Mouse (Mus musculus) intestine, embryonic 15.5 days (tissue): Measurements from ENCODE around the gene 5730596B20Rik. TPM values are rescaled to one million over a fixed set of nuclear protein-coding genes. Genes with fewer than 3 reads are reported as not detected.

Experiments used
- ATAC-seq: fragments of 200-750 bp; cut with Nextera tagmentation; 2 replicates; pipeline ENCODE4 v1.8.0; 2017; ENCODE audit warnings: moderate TSS enrichment, moderate library complexity
- H3K27ac ChIP-seq: fragments of 300-500 bp; sonication (generic); 2 replicates; pipeline ENCODE4 v1.5.1; 2015; ENCODE audit warnings: mild to moderate bottlenecking, inconsistent platforms
- H3K27me3 ChIP-seq: fragments of 300-500 bp; sonication (generic); replicated peaks from 2 replicates; pipeline ENCODE4 v1.6.1; 2015; ENCODE audit warnings: inconsistent platforms
- H3K36me3 ChIP-seq: fragments of 300-500 bp; sonication (generic); 2 replicates; pipeline ENCODE4 v1.6.1; 2015; ENCODE audit warnings: inconsistent platforms
- H3K4me1 ChIP-seq: fragments of 300-500 bp; sonication (generic); replicated peaks from 2 replicates; pipeline ENCODE4 v1.6.1; 2015; ENCODE audit warnings: inconsistent platforms
- H3K4me2 ChIP-seq: fragments of 300-500 bp; sonication (generic); replicated peaks from 2 replicates; pipeline ENCODE4 v1.6.1; 2015; ENCODE audit warnings: mild to moderate bottlenecking, inconsistent platforms
- H3K4me3 ChIP-seq: fragments of 300-500 bp; sonication (generic); replicated peaks from 2 replicates; pipeline ENCODE4 v1.5.1; 2015; ENCODE audit warnings: inconsistent platforms
- H3K9ac ChIP-seq: fragments of 300-500 bp; sonication (generic); 2 replicates; pipeline ENCODE4 v1.6.1; 2015; ENCODE audit warnings: inconsistent platforms
- H3K9me3 ChIP-seq: fragments of 300-500 bp; sonication (generic); 2 replicates; pipeline ENCODE4 v1.6.1; 2016; ENCODE audit warnings: inconsistent platforms
- WGBS: fragments of 180-500 bp; shearing (Covaris S2); methylation state at CpG from one replicate; pipeline ENCODE4 v1.1.7; 2015; 5-methylcytosine and 5-hydroxymethylcytosine counted together
- polyA plus RNA-seq: library from polyadenylated mRNA; unstranded; fragments of >200 nt; fragmentation: Nextera tagmentation; extraction: Ambion mirVana; gene quantifications from 2 replicates; pipeline ENCODE4 v1.2.1, GENCODE M21; 2015

The 5730596B20Rik gene
- polyA plus RNA-seq, 1 experiment from 2014 or later, result 1.9 TPM

GRCm38 (mm10) chr6:52182793-52183192 is 5.5 kb downstream of the 5730596B20Rik start:
- WGBS, result 38% methylated on average over 1 of the region's 1 CpGs
- Histone ChIP-seq H3K36me3 (no peaks in the 10 kb centered on the region), H3K4me1 (peaks cover 46% of the 10 kb centered on the region), H3K9ac (no peak overlapping the region), H3K4me2 (peak overlapping the region; percentile 49; the same call in 1 of the 2 replicates), H3K4me3 (no peak overlapping the region), H3K27ac (peak overlapping the region; percentile 60), H3K9me3 (no peaks in the 10 kb centered on the region), H3K27me3 (no peaks in the 10 kb centered on the region)
- peak; percentile 40 for ATAC-seq

- peak; percentile 72 for ATAC-seq
- Histone ChIP-seq H3K9me3 (no peaks in the 10 kb centered on the region), H3K27ac (peak overlapping the region; percentile 60), H3K27me3 (no peaks in the 10 kb centered on the region), H3K4me1 (peaks cover 46% of the 10 kb centered on the region), H3K36me3 (no peaks in the 10 kb centered on the region), H3K4me3 (no peak overlapping the region), H3K4me2 (peak overlapping the region; percentile 49), H3K9ac (no peak overlapping the region)
- 25% methylated on average over 10 of the region's 10 CpGs for WGBS
Measured at GRCm38 (mm10) chr6:52183311-52184080, 6.2 kb downstream of the 5730596B20Rik start.

GRCm38 (mm10) chr6:52184668-52185067 is 7.4 kb downstream of the 5730596B20Rik start:
- WGBS, result 39% methylated on average over 6 of the region's 6 CpGs
- Histone ChIP-seq H3K4me3 (no peak overlapping the region), H3K36me3 (no peaks in the 10 kb centered on the region), H3K4me1 (peaks cover 53% of the 10 kb centered on the region), H3K27me3 (no peaks in the 10 kb centered on the region), H3K4me2 (peak overlapping the region; percentile 49; the same call in 1 of the 2 replicates), H3K9me3 (no peaks in the 10 kb centered on the region), H3K9ac (no peak overlapping the region), H3K27ac (peak overlapping the region; percentile 60; the same call in 1 of the 2 replicates)
- no peak for ATAC-seq

GRCm38 (mm10) chr6:52185222-52185621 is 7.9 kb downstream of the 5730596B20Rik start:
- Histone ChIP-seq H3K9ac (no peak overlapping the region; the same call in 1 of the 2 replicates), H3K4me3 (no peak overlapping the region), H3K4me2 (peak overlapping the region; percentile 49), H3K27me3 (no peaks in the 10 kb centered on the region), H3K27ac (0 out of 2 replicates have a peak overlapping the region, but pooled peaks have one; percentile 29), H3K36me3 (no peaks in the 10 kb centered on the region), H3K9me3 (no peaks in the 10 kb centered on the region), H3K4me1 (peaks cover 58% of the 10 kb centered on the region)
- WGBS, result 6% methylated on average over 19 of the region's 19 CpGs
- ATAC-seq, result no peak

GRCm38 (mm10) chr6:52185834-52186233 is 8.5 kb downstream of the 5730596B20Rik start:
- 37% methylated on average over 3 of the region's 3 CpGs for WGBS
- H3K4me1 ChIP-seq, result peaks cover 60% of the 10 kb centered on the region
- H3K9me3 ChIP-seq, result no peaks in the 10 kb centered on the region
- H3K27me3 ChIP-seq, result no peaks in the 10 kb centered on the region
- no peak overlapping the region for H3K4me3 ChIP-seq
- H3K4me2 ChIP-seq, result no peak overlapping the region
- no peak overlapping the region; the same call in 1 of the 2 replicates for H3K9ac ChIP-seq
- H3K27ac ChIP-seq, result no peak overlapping the region
- ATAC-seq, result no peak
- H3K36me3 ChIP-seq, result no peaks in the 10 kb centered on the region

GRCm38 (mm10) chr6:52186500-52186899 is 9.2 kb downstream of the 5730596B20Rik start:
- H3K9ac ChIP-seq, result no peak overlapping the region
- no peak overlapping the region for H3K27ac ChIP-seq
- H3K4me3 ChIP-seq, result no peak overlapping the region
- H3K4me2 ChIP-seq, result no peak overlapping the region
- 64% methylated on average over 1 of the region's 1 CpGs for WGBS
- no peak for ATAC-seq
- H3K36me3 ChIP-seq, result no peaks in the 10 kb centered on the region
- H3K4me1 ChIP-seq, result peaks cover 58% of the 10 kb centered on the region
- no peaks in the 10 kb centered on the region for H3K9me3 ChIP-seq
- H3K27me3 ChIP-seq, result no peaks in the 10 kb centered on the region

- peak overlapping the region; percentile 94 for H3K4me2 ChIP-seq
- H3K4me3 ChIP-seq, result no peak overlapping the region
- ATAC-seq, result peak; percentile 20; the same call in 1 of the 2 replicates
- 39% methylated on average over 5 of the region's 5 CpGs for WGBS
- H3K27ac ChIP-seq, result peak overlapping the region; percentile 94
- no peaks in the 10 kb centered on the region for H3K9me3 ChIP-seq
- H3K4me1 ChIP-seq, result peaks cover 50% of the 10 kb centered on the region
- H3K36me3 ChIP-seq, result no peaks in the 10 kb centered on the region
- no peak overlapping the region; the same call in 1 of the 2 replicates for H3K9ac ChIP-seq
- no peaks in the 10 kb centered on the region for H3K27me3 ChIP-seq
Measured at GRCm38 (mm10) chr6:52189172-52189591, 11.9 kb downstream of the 5730596B20Rik start.

- Histone ChIP-seq H3K9me3 (no peaks in the 10 kb centered on the region), H3K27me3 (no peaks in the 10 kb centered on the region), H3K9ac (0 out of 2 replicates have a peak overlapping the region, but pooled peaks have one; percentile 81), H3K4me2 (peak overlapping the region; percentile 94), H3K4me1 (peaks cover 50% of the 10 kb centered on the region), H3K27ac (peak overlapping the region; percentile 94), H3K4me3 (peak overlapping the region; percentile 65), H3K36me3 (no peaks in the 10 kb centered on the region)
- ATAC-seq, result no peak
- 40% methylated on average over 8 of the region's 8 CpGs for WGBS
Measured at GRCm38 (mm10) chr6:52189909-52190308, 12.6 kb downstream of the 5730596B20Rik start.

GRCm38 (mm10) chr6:52190410-52190809 is 13.1 kb downstream of the 5730596B20Rik start:
- Histone ChIP-seq H3K9ac (peak overlapping the region; percentile 81), H3K36me3 (no peaks in the 10 kb centered on the region), H3K9me3 (no peaks in the 10 kb centered on the region), H3K4me3 (peak overlapping the region; percentile 65), H3K27ac (peak overlapping the region; percentile 94), H3K27me3 (no peaks in the 10 kb centered on the region), H3K4me2 (peak overlapping the region; percentile 94), H3K4me1 (peaks cover 47% of the 10 kb centered on the region)
- WGBS, result 7% methylated on average over 23 of the region's 23 CpGs
- no peak for ATAC-seq

GRCm38 (mm10) chr6:52190906-52191810 is 13.9 kb downstream of the 5730596B20Rik start, which contains the start of gene Hoxa4:
TSS of gene Hoxa4 (minus strand) at chr6:52191753.
- Histone ChIP-seq H3K27ac (peak within 1 kb of the TSS; percentile 94), H3K4me3 (peak within 1 kb of the TSS; percentile 65), H3K36me3 (no peaks in the 10 kb centered on the region), H3K4me2 (peak within 1 kb of the TSS; percentile 94), H3K27me3 (no peaks in the 10 kb centered on the region), H3K4me1 (peaks cover 43% of the 10 kb centered on the region), H3K9ac (peak within 1 kb of the TSS; percentile 81), H3K9me3 (no peaks in the 10 kb centered on the region)
- 2% methylated on average over 78 of the region's 102 CpGs for WGBS
- ATAC-seq, result peak; percentile 48

- peak overlapping the region; percentile 64 for H3K9ac ChIP-seq
- peaks cover 49% of the 10 kb centered on the region for H3K4me1 ChIP-seq
- H3K4me3 ChIP-seq, result peak overlapping the region; percentile 65
- H3K36me3 ChIP-seq, result no peaks in the 10 kb centered on the region
- peak overlapping the region; percentile 94 for H3K4me2 ChIP-seq
- WGBS, result 1% methylated on average over 40 of the region's 55 CpGs
- H3K27me3 ChIP-seq, result no peaks in the 10 kb centered on the region
- H3K27ac ChIP-seq, result peak overlapping the region; percentile 90
- H3K9me3 ChIP-seq, result no peaks in the 10 kb centered on the region
- peak; percentile 83 for ATAC-seq
Measured at GRCm38 (mm10) chr6:52191860-52192550, 14.7 kb downstream of the 5730596B20Rik start.
